In the genomic region with DNA sequence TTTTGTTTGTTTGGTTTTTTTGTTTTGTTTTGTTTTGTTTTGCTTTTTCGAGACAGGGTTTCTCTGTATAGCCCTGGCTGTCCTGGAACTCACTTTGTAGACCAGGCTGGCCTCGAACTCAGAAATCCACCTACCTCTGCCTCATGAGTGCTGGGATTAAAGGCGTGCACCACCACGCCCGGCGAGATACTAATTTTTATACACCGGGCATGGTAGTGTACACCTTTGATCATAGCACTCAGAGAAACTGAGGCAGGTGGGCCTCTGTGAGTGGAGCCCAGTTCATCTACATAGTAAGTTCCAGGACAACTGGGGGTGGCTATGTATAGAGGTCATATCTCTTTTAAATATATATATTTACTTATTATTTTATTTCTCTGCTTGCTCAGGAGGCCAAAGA, we compare ENCODE assay signal across 16 mouse cellular contexts. TPM values are rescaled to one million over a fixed set of nuclear protein-coding genes. Genes with fewer than 3 reads are reported as not detected.
DNase-seq lines count a peak whose midpoint lies in the region; ATAC-seq and TF ChIP-seq lines count a peak whose summit lies in the region.
"Not testable (repeated sequence)": the region's sequence is repeated elsewhere in the genome, so short reads cannot be mapped to it uniquely, and the experiment has no call there.
"Had no signal": no experiment of that assay in that cellular context is flagged by ENCODE, and none has a peak within 500 bp of the region (broad histone marks: within the 10 kb centered on the region; RNA-seq: fewer than 3 reads in every experiment).

No protein-coding gene starts in this region.

- not testable (repeated sequence) for ATAC-seq in embryonic facial prominence, embryonic 15.5 days (ENCODE audit: insufficient number of reproducible peaks, low FRiP score, low TSS enrichment, low read depth); heart, postnatal 0 days (ENCODE audit: insufficient read depth, low read depth); kidney, postnatal 0 days (replicated peaks; ENCODE audit: low FRiP score, low read depth); liver, embryonic 13.5 days (ENCODE audit: low read depth); lung, embryonic 15.5 days (ENCODE audit: borderline replicate concordance, extremely low read depth, low FRiP score, low TSS enrichment)

- peak; percentile 46 for DNase-seq in cerebellum, adult 11-12 months
- not testable (repeated sequence) for DNase-seq in heart, postnatal 0 days (ENCODE audit: low spot score); kidney, postnatal 0 days (ENCODE audit: low spot score); liver, embryonic 13.5 days

- not testable (repeated sequence) for H3K4me3 ChIP-seq in embryonic facial prominence, embryonic 15.5 days (replicated peaks); heart, postnatal 0 days (ENCODE audit: low read depth, low read length); kidney, postnatal 0 days (replicated peaks; ENCODE audit: low read depth, low read length); liver, embryonic 13.5 days (replicated peaks); lung, embryonic 15.5 days

- not testable (repeated sequence) for H3K9me3 ChIP-seq in embryonic facial prominence, embryonic 15.5 days (replicated peaks); heart, postnatal 0 days (replicated peaks; ENCODE audit: control insufficient read depth, low read length); kidney, postnatal 0 days (replicated peaks; ENCODE audit: low read length); liver, embryonic 13.5 days (replicated peaks); lung, embryonic 15.5 days

- H3K27ac ChIP-seq in embryonic facial prominence, embryonic 15.5 days (replicated peaks): peak overlapping the region; percentile 90; the same call in 1 of the 2 replicates
- H3K27ac ChIP-seq in heart, postnatal 0 days (ENCODE audit: low read depth): peak overlapping the region; percentile 79
- H3K27ac ChIP-seq in kidney, postnatal 0 days: peak overlapping the region; percentile 85; the same call in 1 of the 2 replicates
- 0 out of 2 replicates have a peak overlapping the region, but pooled peaks have one; percentile 84 for H3K27ac ChIP-seq in liver, embryonic 13.5 days
- H3K27ac ChIP-seq in lung, embryonic 15.5 days: peak overlapping the region; percentile 85; the same call in 1 of the 2 replicates

- H3K36me3 ChIP-seq in embryonic facial prominence, embryonic 15.5 days: peaks cover 11% of the 10 kb centered on the region; the same call in 1 of the 2 replicates
- not testable (repeated sequence) for H3K36me3 ChIP-seq in heart, postnatal 0 days (replicated peaks; ENCODE audit: control insufficient read depth, insufficient read depth, low read length); kidney, postnatal 0 days (ENCODE audit: insufficient read depth, low read length)
- H3K36me3 ChIP-seq in liver, embryonic 13.5 days: peaks cover 27% of the 10 kb centered on the region
- peaks cover 12% of the 10 kb centered on the region for H3K36me3 ChIP-seq in lung, embryonic 15.5 days

- H3K4me1 ChIP-seq in embryonic facial prominence, embryonic 15.5 days: peaks cover 39% of the 10 kb centered on the region
- H3K4me1 ChIP-seq in heart, postnatal 0 days (ENCODE audit: control insufficient read depth, insufficient read depth): peaks cover 20% of the 10 kb centered on the region; the same call in 1 of the 2 replicates
- H3K4me1 ChIP-seq in kidney, postnatal 0 days (replicated peaks; ENCODE audit: insufficient read depth, low read length): peaks cover 13% of the 10 kb centered on the region
- peaks cover 43% of the 10 kb centered on the region for H3K4me1 ChIP-seq in liver, embryonic 13.5 days (replicated peaks)
- H3K4me1 ChIP-seq in lung, embryonic 15.5 days: peaks cover 36% of the 10 kb centered on the region

- 91% methylated on average over 7 of the region's 7 CpGs for WGBS in embryonic facial prominence, embryonic 15.5 days
- WGBS in heart, postnatal 0 days: 91% methylated on average over 7 of the region's 7 CpGs
- WGBS in kidney, postnatal 0 days: 93% methylated on average over 7 of the region's 7 CpGs
- WGBS in liver, embryonic 13.5 days (ENCODE audit: insufficient replicate concordance): 79% methylated on average over 7 of the region's 7 CpGs
- 89% methylated on average over 7 of the region's 7 CpGs for WGBS in lung, embryonic 15.5 days

- not testable (repeated sequence) for TF ChIP-seq EP300 in heart, postnatal 0 days (IDR thresholded peaks at IDR 0.05; ENCODE audit: low read depth)

- not testable (repeated sequence) for H3K27me3 ChIP-seq in embryonic facial prominence, embryonic 15.5 days; heart, postnatal 0 days (ENCODE audit: control insufficient read depth, insufficient read depth, low read length); kidney, postnatal 0 days (ENCODE audit: insufficient read depth, low read length); lung, embryonic 15.5 days
- peaks cover 14% of the 10 kb centered on the region for H3K27me3 ChIP-seq in liver, embryonic 13.5 days

- not testable (repeated sequence) for H3K4me2 ChIP-seq in embryonic facial prominence, embryonic 15.5 days (replicated peaks); heart, postnatal 0 days (ENCODE audit: low read depth, low read length); kidney, postnatal 0 days (ENCODE audit: low read length)
- peak overlapping the region; percentile 88; the same call in 1 of the 2 replicates for H3K4me2 ChIP-seq in liver, embryonic 13.5 days
- H3K4me2 ChIP-seq in lung, embryonic 15.5 days: peak overlapping the region; percentile 84; the same call in 1 of the 2 replicates

- not testable (repeated sequence) for H3K9ac ChIP-seq in embryonic facial prominence, embryonic 15.5 days; heart, postnatal 0 days (replicated peaks; ENCODE audit: low read depth, low read length); kidney, postnatal 0 days (ENCODE audit: low read depth, low read length); liver, embryonic 13.5 days; lung, embryonic 15.5 days

- not testable (repeated sequence) for TF ChIP-seq CTCF in heart, postnatal 0 days (IDR thresholded peaks at IDR 0.05; ENCODE audit: low read depth); kidney, postnatal 0 days (IDR thresholded peaks at IDR 0.05; ENCODE audit: low read depth)

RNA-seq across cellular contexts. Expression of gene 1700067K01Rik, which starts 4.2 kb away (rescaled TPM):
- polyA plus RNA-seq in embryonic facial prominence, embryonic 15.5 days (2015; fragmentation: Nextera tagmentation; extraction: Ambion mirVana): 1.2 and 1.8 TPM in 2 replicates
- not detected in 2 replicates for total RNA-seq in heart, postnatal 0 days (2014; rRNA removed; ENCODE audit: low replicate concordance)
- 0.96 and 1.3 TPM in 2 replicates for polyA plus RNA-seq in heart, postnatal 0 days (2015; fragmentation: Nextera tagmentation; extraction: Ambion mirVana)
- 1.1 and 1.7 TPM in 2 replicates for polyA plus RNA-seq in kidney, postnatal 0 days (2015; fragmentation: Nextera tagmentation; extraction: Ambion mirVana)
- 0.38 and 0.57 TPM in 2 replicates for polyA plus RNA-seq in liver, embryonic 13.5 days (2015; fragmentation: Nextera tagmentation; extraction: Ambion mirVana)
- polyA plus RNA-seq in lung, embryonic 15.5 days (2015; fragmentation: Nextera tagmentation; extraction: Ambion mirVana): 0.93 and 0.98 TPM in 2 replicates
- total RNA-seq: megakaryocyte, adult 5-6 weeks had no signal
- polyA plus RNA-seq: CD4-positive, CD25-positive, alpha-beta regulatory T cell, adult 4 months had no signal

RNA-seq across cellular contexts. Expression of gene 2210011C24Rik, which starts 6.5 kb away (rescaled TPM):
- polyA plus RNA-seq in embryonic facial prominence, embryonic 15.5 days (2015; fragmentation: Nextera tagmentation; extraction: Ambion mirVana): 0.88 and 1.5 TPM in 2 replicates
- total RNA-seq in heart, postnatal 0 days (2014; rRNA removed; ENCODE audit: low replicate concordance): 17.8 TPM in 1 of 2 replicates, not detected in the other
- 0.48 and 0.88 TPM in 2 replicates for polyA plus RNA-seq in heart, postnatal 0 days (2015; fragmentation: Nextera tagmentation; extraction: Ambion mirVana)
- polyA plus RNA-seq in kidney, postnatal 0 days (2015; fragmentation: Nextera tagmentation; extraction: Ambion mirVana): 15.8 and 21.0 TPM in 2 replicates
- not detected in 2 replicates for polyA plus RNA-seq in liver, embryonic 13.5 days (2015; fragmentation: Nextera tagmentation; extraction: Ambion mirVana)
- polyA plus RNA-seq in lung, embryonic 15.5 days (2015; fragmentation: Nextera tagmentation; extraction: Ambion mirVana): 2.2 and 2.6 TPM in 2 replicates
- total RNA-seq: adrenal gland, adult 2 months; adrenal gland, postnatal 36 days; forebrain, postnatal 0 days; left cerebral cortex, postnatal 4 days; megakaryocyte, adult 5-6 weeks had no signal
- polyA plus RNA-seq: CD4-positive, CD25-positive, alpha-beta regulatory T cell, adult 4 months; embryonic facial prominence, embryonic 12.5 days; forebrain, embryonic 12.5 days; midbrain, embryonic 11.5 days; neural tube, embryonic 12.5 days had no signal

RNA-seq across cellular contexts. Expression of gene Samd1, which starts 8.0 kb away (rescaled TPM):
- polyA plus RNA-seq in embryonic facial prominence, embryonic 15.5 days (2015; fragmentation: Nextera tagmentation; extraction: Ambion mirVana): 10.3 and 13.2 TPM in 2 replicates
- total RNA-seq in heart, postnatal 0 days (2014; rRNA removed; ENCODE audit: low replicate concordance): 46.3 and 52.0 TPM in 2 replicates
- 3.6 and 3.7 TPM in 2 replicates for polyA plus RNA-seq in heart, postnatal 0 days (2015; fragmentation: Nextera tagmentation; extraction: Ambion mirVana)
- polyA plus RNA-seq in kidney, postnatal 0 days (2015; fragmentation: Nextera tagmentation; extraction: Ambion mirVana): 6.7 and 7.2 TPM in 2 replicates
- polyA plus RNA-seq in liver, embryonic 13.5 days (2015; fragmentation: Nextera tagmentation; extraction: Ambion mirVana): 5.8 and 6.9 TPM in 2 replicates
- 11.3 and 12.1 TPM in 2 replicates for polyA plus RNA-seq in lung, embryonic 15.5 days (2015; fragmentation: Nextera tagmentation; extraction: Ambion mirVana)

RNA-seq across cellular contexts. Expression of gene Palm3, which starts 15.8 kb away (rescaled TPM):
- 6.5 and 8.6 TPM in 2 replicates for polyA plus RNA-seq in embryonic facial prominence, embryonic 15.5 days (2015; fragmentation: Nextera tagmentation; extraction: Ambion mirVana)
- not detected in 2 replicates for total RNA-seq in heart, postnatal 0 days (2014; rRNA removed; ENCODE audit: low replicate concordance)
- 0.33 and 0.41 TPM in 2 replicates for polyA plus RNA-seq in heart, postnatal 0 days (2015; fragmentation: Nextera tagmentation; extraction: Ambion mirVana)
- 12.7 and 15.7 TPM in 2 replicates for polyA plus RNA-seq in kidney, postnatal 0 days (2015; fragmentation: Nextera tagmentation; extraction: Ambion mirVana)
- polyA plus RNA-seq in liver, embryonic 13.5 days (2015; fragmentation: Nextera tagmentation; extraction: Ambion mirVana): 0.06 and 0.27 TPM in 2 replicates
- polyA plus RNA-seq in lung, embryonic 15.5 days (2015; fragmentation: Nextera tagmentation; extraction: Ambion mirVana): 6.0 and 6.7 TPM in 2 replicates
- total RNA-seq: megakaryocyte, adult 5-6 weeks had no signal

RNA-seq across cellular contexts. Expression of gene Prkaca, which starts 32.7 kb away (rescaled TPM):
- polyA plus RNA-seq in embryonic facial prominence, embryonic 15.5 days (2015; fragmentation: Nextera tagmentation; extraction: Ambion mirVana): 199 and 217 TPM in 2 replicates
- 246 and 345 TPM in 2 replicates for total RNA-seq in heart, postnatal 0 days (2014; rRNA removed; ENCODE audit: low replicate concordance)
- polyA plus RNA-seq in heart, postnatal 0 days (2015; fragmentation: Nextera tagmentation; extraction: Ambion mirVana): 305 and 312 TPM in 2 replicates
- 104 and 109 TPM in 2 replicates for polyA plus RNA-seq in kidney, postnatal 0 days (2015; fragmentation: Nextera tagmentation; extraction: Ambion mirVana)
- polyA plus RNA-seq in liver, embryonic 13.5 days (2015; fragmentation: Nextera tagmentation; extraction: Ambion mirVana): 50.5 and 52.3 TPM in 2 replicates
- 156 TPM in 2 replicates for polyA plus RNA-seq in lung, embryonic 15.5 days (2015; fragmentation: Nextera tagmentation; extraction: Ambion mirVana)
